Mouse (Mus musculus): ENCODE measurements around the gene Vps26a. TPM values are rescaled to one million over a fixed set of nuclear protein-coding genes. Genes with fewer than 3 reads are reported as not detected.
"Not testable (repeated sequence)": the region's sequence is repeated elsewhere in the genome, so short reads cannot be mapped to it uniquely, and the experiment has no call there.

The Vps26a gene
- polyA plus RNA-seq, 1 experiment, result 117 TPM

- no peak overlapping the region for H3K4me3 ChIP-seq (ENCODE audit: insufficient read depth, low read length)
- 0 out of 2 replicates have a peak, but pooled peaks cover 4% of the 10 kb centered on the region for H3K4me1 ChIP-seq (ENCODE audit: control insufficient read depth, insufficient read depth, low read length)
- TF ChIP-seq CTCF (IDR thresholded peaks at IDR 0.05; ENCODE audit: low read depth, low read length) (no peak), POLR2A (IDR thresholded peaks at IDR 0.05; ENCODE audit: borderline replicate concordance, low read depth, low read length) (no peak)
- H3K27ac ChIP-seq (ENCODE audit: insufficient read depth, low read depth, low read length), result no peak overlapping the region
Measured at GRCm38 (mm10) chr10:62471105-62471504, 15.5 kb downstream of the Vps26a start.

DNA sequence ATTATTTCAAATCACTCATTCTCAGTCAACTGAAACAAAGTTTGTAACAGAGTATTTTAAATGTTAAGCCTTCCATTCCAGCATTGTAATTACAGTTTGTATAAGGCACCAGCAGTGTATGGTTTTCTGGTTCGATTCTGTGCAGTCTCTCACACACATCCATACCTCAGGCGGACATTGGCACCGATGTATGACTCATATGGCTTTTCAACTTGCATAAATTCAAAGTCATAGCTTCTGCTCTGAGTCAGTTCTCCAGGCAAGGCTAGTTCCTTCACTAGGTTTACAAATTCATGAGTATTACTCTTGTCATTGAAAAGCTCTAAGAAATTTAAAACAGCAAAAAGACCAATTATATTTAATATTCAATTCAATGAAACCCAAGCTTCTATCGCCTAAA, 16.9 kb downstream of the Vps26a start:
- H3K4me1 ChIP-seq (ENCODE audit: control insufficient read depth, insufficient read depth, low read length), result 0 out of 2 replicates have a peak, but pooled peaks cover 4% of the 10 kb centered on the region
- H3K27ac ChIP-seq (ENCODE audit: insufficient read depth, low read depth, low read length), result no peak overlapping the region
- TF ChIP-seq POLR2A (IDR thresholded peaks at IDR 0.05; ENCODE audit: borderline replicate concordance, low read depth, low read length), result no peak
- no peak for TF ChIP-seq CTCF (IDR thresholded peaks at IDR 0.05; ENCODE audit: low read depth, low read length)
- H3K4me3 ChIP-seq (ENCODE audit: insufficient read depth, low read length), result no peak overlapping the region

- H3K4me3 ChIP-seq (ENCODE audit: insufficient read depth, low read length), result no peak overlapping the region
- H3K27ac ChIP-seq (ENCODE audit: insufficient read depth, low read depth, low read length), result no peak overlapping the region
- no peaks in the 10 kb centered on the region for H3K4me1 ChIP-seq (ENCODE audit: control insufficient read depth, insufficient read depth, low read length)
- TF ChIP-seq CTCF (IDR thresholded peaks at IDR 0.05; ENCODE audit: low read depth, low read length), result no peak
- no peak for TF ChIP-seq POLR2A (IDR thresholded peaks at IDR 0.05; ENCODE audit: borderline replicate concordance, low read depth, low read length)
Measured at GRCm38 (mm10) chr10:62461321-62461720, 25.3 kb downstream of the Vps26a start.

DNA sequence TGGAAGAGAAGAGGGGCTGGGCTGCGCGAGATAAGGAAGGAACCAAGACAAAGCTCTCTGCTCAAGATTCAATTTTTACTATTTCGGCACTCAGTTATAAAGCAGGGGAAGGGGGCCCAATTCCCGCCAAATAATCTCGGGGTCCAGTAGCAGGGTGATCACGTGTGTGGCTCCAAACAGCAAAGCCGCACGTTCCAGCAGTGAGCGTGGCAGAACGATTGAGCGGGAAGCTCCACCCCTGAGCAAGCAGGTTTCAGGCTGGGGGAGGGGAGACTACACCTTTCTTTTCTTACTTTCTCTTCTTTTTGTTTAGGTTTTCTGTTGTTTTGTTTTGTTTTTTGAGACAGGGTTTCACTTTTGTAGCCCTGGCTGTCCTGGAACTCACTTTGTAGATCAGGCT, 34.6 kb downstream of the Vps26a start:
- not testable (repeated sequence) for H3K27ac ChIP-seq (ENCODE audit: insufficient read depth, low read depth, low read length); H3K4me1 ChIP-seq (ENCODE audit: control insufficient read depth, insufficient read depth, low read length)

GRCm38 (mm10) chr10:62450280-62450640, 36.3 kb downstream of the Vps26a start:
- TF ChIP-seq CTCF (IDR thresholded peaks at IDR 0.05; ENCODE audit: low read depth, low read length) (no peak), POLR2A (IDR thresholded peaks at IDR 0.05; ENCODE audit: borderline replicate concordance, low read depth, low read length) (no peak)
- Histone ChIP-seq H3K27ac (ENCODE audit: insufficient read depth, low read depth, low read length) (peak overlapping the region; percentile 95), H3K4me1 (ENCODE audit: control insufficient read depth, insufficient read depth, low read length) (peaks cover 9% of the 10 kb centered on the region), H3K4me3 (ENCODE audit: insufficient read depth, low read length) (peak overlapping the region; percentile 70)

More for the DNA sequence above, 34.6 kb downstream of the Vps26a start:
- H3K4me3 ChIP-seq (ENCODE audit: insufficient read depth, low read length), result not testable (repeated sequence)

GRCm38 (mm10) chr10:62449364-62450279, 37.0 kb downstream of the Vps26a start, which contains the start of the genes 4930507D05Rik and Supv3l1:
4930507D05Rik (plus strand) TSS chr10:62449489.
Supv3l1 (minus strand) TSS chr10:62449738.
- peak within 1 kb of the TSS; percentile 95 for H3K27ac ChIP-seq (ENCODE audit: insufficient read depth, low read depth, low read length)
- no peak for TF ChIP-seq CTCF (IDR thresholded peaks at IDR 0.05; ENCODE audit: low read depth, low read length)
- no peak for TF ChIP-seq POLR2A (IDR thresholded peaks at IDR 0.05; ENCODE audit: borderline replicate concordance, low read depth, low read length)
- H3K4me1 ChIP-seq (ENCODE audit: control insufficient read depth, insufficient read depth, low read length), result peaks cover 9% of the 10 kb centered on the region
- H3K4me3 ChIP-seq (ENCODE audit: insufficient read depth, low read length), result peak within 1 kb of the TSS; percentile 70

DNA sequence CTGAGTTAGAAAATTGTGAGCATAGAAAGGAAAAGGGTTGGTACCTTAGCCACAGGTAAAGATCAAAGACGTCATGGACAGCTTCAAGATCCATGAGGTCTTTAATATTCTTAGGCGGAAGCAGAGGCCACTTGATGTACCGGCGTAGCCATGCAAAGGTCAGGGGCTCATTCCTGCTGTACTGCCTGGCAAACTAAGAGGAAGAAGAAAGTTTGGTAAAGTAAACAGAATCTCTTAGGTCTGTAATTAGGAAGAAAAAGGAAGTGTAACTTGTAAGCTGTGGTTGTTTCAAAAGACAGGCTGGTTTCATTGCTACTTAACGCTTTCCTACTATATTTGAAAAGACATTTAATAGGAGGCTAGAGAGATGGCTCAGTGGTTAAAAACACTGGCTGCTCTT, 56.2 kb downstream of the Vps26a start:
- H3K4me1 ChIP-seq (ENCODE audit: control insufficient read depth, insufficient read depth, low read length), result peaks cover 13% of the 10 kb centered on the region
- no peak for TF ChIP-seq CTCF (IDR thresholded peaks at IDR 0.05; ENCODE audit: low read depth, low read length)
- TF ChIP-seq POLR2A (IDR thresholded peaks at IDR 0.05; ENCODE audit: borderline replicate concordance, low read depth, low read length), result no peak
- no peak overlapping the region for H3K4me3 ChIP-seq (ENCODE audit: insufficient read depth, low read length)
- no peak overlapping the region for H3K27ac ChIP-seq (ENCODE audit: insufficient read depth, low read depth, low read length)

- H3K4me3 ChIP-seq (ENCODE audit: insufficient read depth, low read length), result no peak overlapping the region
- no peak overlapping the region for H3K27ac ChIP-seq (ENCODE audit: insufficient read depth, low read depth, low read length)
- peaks cover 6% of the 10 kb centered on the region for H3K4me1 ChIP-seq (ENCODE audit: control insufficient read depth, insufficient read depth, low read length)
- no peak for TF ChIP-seq CTCF (IDR thresholded peaks at IDR 0.05; ENCODE audit: low read depth, low read length)
- no peak for TF ChIP-seq POLR2A (IDR thresholded peaks at IDR 0.05; ENCODE audit: borderline replicate concordance, low read depth, low read length)
Measured at GRCm38 (mm10) chr10:62425081-62425871, 61.3 kb downstream of the Vps26a start.

DNA sequence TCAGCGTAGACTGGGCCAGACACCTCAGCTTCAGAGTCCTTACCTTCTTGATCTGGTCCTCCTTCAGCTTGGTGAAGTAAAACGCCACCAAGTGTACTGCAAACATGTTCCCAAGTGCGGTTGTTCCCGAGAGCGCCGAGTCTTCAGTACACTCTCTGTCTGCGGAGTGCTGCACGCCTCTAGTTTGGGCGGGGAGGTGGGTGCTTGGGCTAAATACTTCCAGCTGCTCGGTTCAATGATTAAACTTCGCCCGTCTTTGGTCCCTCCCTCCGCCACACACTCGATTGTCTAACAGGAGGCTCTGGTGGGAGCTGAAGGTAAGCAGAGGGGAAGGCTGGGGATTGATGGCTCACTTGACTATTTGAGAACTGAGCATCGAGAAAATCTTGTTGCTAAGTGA, 64.3 kb downstream of the Vps26a start, which contains the start of gene Hkdc1:
Hkdc1 (minus strand) TSS at position 237 of the 400 bp plus-strand sequence.
- H3K4me1 ChIP-seq (ENCODE audit: control insufficient read depth, insufficient read depth, low read length), result peaks cover 5% of the 10 kb centered on the region
- H3K27ac ChIP-seq (ENCODE audit: insufficient read depth, low read depth, low read length), result no peak within 1 kb of the TSS
- no peak within 1 kb of the TSS for H3K4me3 ChIP-seq (ENCODE audit: insufficient read depth, low read length)
- TF ChIP-seq POLR2A (IDR thresholded peaks at IDR 0.05; ENCODE audit: borderline replicate concordance, low read depth, low read length), result no peak
- TF ChIP-seq CTCF (IDR thresholded peaks at IDR 0.05; ENCODE audit: low read depth, low read length), result no peak

- Histone ChIP-seq H3K27ac (ENCODE audit: insufficient read depth, low read depth, low read length) (no peak overlapping the region), H3K4me1 (ENCODE audit: control insufficient read depth, insufficient read depth, low read length) (no peaks in the 10 kb centered on the region), H3K4me3 (ENCODE audit: insufficient read depth, low read length) (no peak overlapping the region)
- TF ChIP-seq POLR2A (IDR thresholded peaks at IDR 0.05; ENCODE audit: borderline replicate concordance, low read depth, low read length) (no peak), CTCF (IDR thresholded peaks at IDR 0.05; ENCODE audit: low read depth, low read length) (no peak)
Measured at GRCm38 (mm10) chr10:62421127-62421526, 65.5 kb downstream of the Vps26a start.

Measured in bone marrow macrophage, adult 2 months (primary cell).